Mouse (Mus musculus) CH12.LX (cell line): ENCODE results near the gene Kcnj4. TPM values are rescaled to one million over a fixed set of nuclear protein-coding genes. Genes with fewer than 3 reads are reported as not detected.

ENCODE experiments used
- DNase-seq: peaks from one replicate; pipeline ENCODE4 v3.0.0-alpha.2; 2013; ENCODE audit errors: extremely low read depth
- H3K27ac ChIP-seq: 2 replicates; pipeline ENCODE4 v1.5.1; 2012; ENCODE audit warnings: low read depth, mild to moderate bottlenecking, control low read depth, moderate library complexity; ENCODE audit not compliant: insufficient read depth
- H3K27me3 ChIP-seq: replicated peaks from 2 replicates; pipeline ENCODE3; 2012; ENCODE audit warnings: inconsistent platforms
- H3K36me3 ChIP-seq, 2 experiments: replicated peaks in 1 of 2; 2 replicates each; pipeline versions ENCODE3 to v1.6.1; 2012; ENCODE audit warnings: inconsistent platforms in 1 of 2, low read length in 1 of 2, mild to moderate bottlenecking in 1 of 2, mixed read lengths in 1 of 2, moderate library complexity in 1 of 2; ENCODE audit not compliant: control insufficient read depth in 1 of 2, insufficient read depth in 1 of 2
- H3K4me1 ChIP-seq, 2 experiments: 2 replicates each; pipeline ENCODE4 v1.6.1; 2012; ENCODE audit warnings: inconsistent platforms in 1 of 2, moderate library complexity in 1 of 2; ENCODE audit not compliant: insufficient read depth in 2 of 2, control insufficient read depth in 1 of 2
- H3K4me2 ChIP-seq: 2 replicates; pipeline ENCODE4 v1.6.1; 2012; ENCODE audit warnings: low read depth, mild to moderate bottlenecking, control low read depth; ENCODE audit not compliant: poor library complexity, insufficient read depth, severe bottlenecking
- H3K4me3 ChIP-seq, 3 experiments: fragments of 150-350 bp in 1 of 3; sonication (generic) in 1 of 3; replicated peaks in 1 of 3; 2 replicates each; pipeline versions ENCODE3 to v1.5.1; 2011 to 2012; ENCODE audit warnings: low read depth in 2 of 3, low read length in 2 of 3, mild to moderate bottlenecking in 2 of 3, moderate library complexity in 2 of 3, control low read depth in 1 of 3, improper control_type of control experiment in 1 of 3, inconsistent platforms in 1 of 3, mixed read lengths in 1 of 3; ENCODE audit not compliant: poor library complexity in 1 of 3
- H3K79me2 ChIP-seq: replicated peaks from 2 replicates; pipeline ENCODE4 v1.6.1; 2012; ENCODE audit warnings: mild to moderate bottlenecking, moderate library complexity; ENCODE audit not compliant: control insufficient read depth, poor library complexity, insufficient read depth, severe bottlenecking; ENCODE audit errors: extremely low read depth
- H3K9ac ChIP-seq: 2 replicates; pipeline ENCODE4 v1.6.1; 2012; ENCODE audit warnings: low read depth, mild to moderate bottlenecking, control low read depth, moderate library complexity; ENCODE audit not compliant: insufficient read depth
- H3K9me3 ChIP-seq: replicated peaks from 2 replicates; pipeline ENCODE3; 2012; ENCODE audit warnings: low read length, inconsistent platforms, mixed read lengths
- BHLHE40 ChIP-seq: IDR thresholded peaks from 2 replicates; pipeline ENCODE4 v1.6.1; 2011; ENCODE audit warnings: mild to moderate bottlenecking, low read depth, low read length, improper control_type of control experiment
- EP300 ChIP-seq: IDR thresholded peaks from 2 replicates; pipeline ENCODE4 v1.6.1; 2011; ENCODE audit warnings: low read length, improper control_type of control experiment
- GABPA ChIP-seq: IDR thresholded peaks from 2 replicates; pipeline ENCODE4 v1.6.1; 2012; ENCODE audit warnings: low read depth, low read length, improper control_type of control experiment, inconsistent platforms; ENCODE audit not compliant: insufficient replicate concordance
- HCFC1 ChIP-seq: IDR thresholded peaks from 2 replicates; pipeline ENCODE4 v1.6.1; 2012; ENCODE audit warnings: low read depth, mild to moderate bottlenecking, inconsistent platforms, low read length, improper control_type of control experiment
- IRF4 ChIP-seq: IDR thresholded peaks from 2 replicates; pipeline ENCODE4 v1.6.1; 2014; ENCODE audit warnings: low read depth, mild to moderate bottlenecking, inconsistent platforms, low read length, improper control_type of control experiment
- MAFK ChIP-seq: IDR thresholded peaks from 2 replicates; pipeline ENCODE4 v1.6.1; 2011; ENCODE audit warnings: low read length, improper control_type of control experiment; ENCODE audit not compliant: insufficient replicate concordance
- MAX ChIP-seq: IDR thresholded peaks from 2 replicates; pipeline ENCODE4 v1.6.1; 2011; ENCODE audit warnings: low read length, improper control_type of control experiment
- MAZ ChIP-seq: IDR thresholded peaks from 2 replicates; pipeline ENCODE4 v1.6.1; 2012; ENCODE audit warnings: low read depth, mild to moderate bottlenecking, inconsistent platforms, low read length, improper control_type of control experiment, moderate library complexity
- NELFE ChIP-seq: IDR thresholded peaks from 2 replicates; pipeline ENCODE4 v1.6.1; 2011; ENCODE audit warnings: low read depth, low read length, improper control_type of control experiment
- PAX5 ChIP-seq: IDR thresholded peaks from 2 replicates; pipeline ENCODE4 v1.6.1; 2012; ENCODE audit warnings: low read length, inconsistent platforms, mixed read lengths
- POLR2AphosphoS2 ChIP-seq: IDR thresholded peaks from 2 replicates; pipeline ENCODE4 v1.6.1; 2011; ENCODE audit warnings: low read depth, low read length, improper control_type of control experiment
- RAD21 ChIP-seq: IDR thresholded peaks from 2 replicates; pipeline ENCODE4 v1.6.1; 2011; ENCODE audit warnings: low read depth, mild to moderate bottlenecking, low read length, improper control_type of control experiment, moderate library complexity
- SIN3A ChIP-seq: IDR thresholded peaks from 2 replicates; pipeline ENCODE4 v1.6.1; 2012; ENCODE audit warnings: low read length, improper control_type of control experiment, inconsistent platforms
- SMC3 ChIP-seq: IDR thresholded peaks from 2 replicates; pipeline ENCODE4 v1.6.1; 2011; ENCODE audit warnings: low read depth, low read length, improper control_type of control experiment
- USF1 ChIP-seq: IDR thresholded peaks from 2 replicates; pipeline ENCODE4 v1.6.1; 2014; ENCODE audit warnings: low read depth, mild to moderate bottlenecking, inconsistent platforms, low read length, improper control_type of control experiment
- USF2 ChIP-seq: conservative IDR thresholded peaks from 2 replicates; pipeline ENCODE4 v1.6.1; 2011; ENCODE audit warnings: low read depth, low read length, improper control_type of control experiment
- ZC3H11A ChIP-seq: IDR thresholded peaks from 2 replicates; pipeline ENCODE4 v1.6.1; 2012; ENCODE audit warnings: low read depth, mild to moderate bottlenecking, inconsistent platforms, low read length, improper control_type of control experiment
- ZMIZ1 ChIP-seq: IDR thresholded peaks from 2 replicates; pipeline ENCODE4 v1.6.1; 2012; ENCODE audit warnings: low read depth, mild to moderate bottlenecking, inconsistent platforms, low read length, improper control_type of control experiment
- ZNF384 ChIP-seq: IDR thresholded peaks from 2 replicates; pipeline ENCODE4 v1.6.1; 2012; ENCODE audit warnings: low read depth, low read length, improper control_type of control experiment, inconsistent platforms
- dilution Hi-C: fragments of 300-500 bp; cut with MboI; formaldehyde crosslinking; loops from 2 replicates; pipeline ENCODE4 v1.14.3; 2020; ENCODE audit warnings: low sequenced_read_pairs; ENCODE audit not compliant: extremely low pct_unique_long_range_greater_than_20kb, extremely low pct_ligation_motif_present
- in situ Hi-C: fragments of 300-500 bp; cut with MboI; formaldehyde crosslinking; loops from 3 replicates; pipeline ENCODE4 v1.14.3; 2019; ENCODE audit warnings: low sequenced_read_pairs, low pct_ligation_motif_present, low pct_unique_long_range_greater_than_20kb, mixed read lengths
- polyA plus RNA-seq: library from polyadenylated mRNA; unstranded; fragments of >175 nt; gene quantifications from 2 replicates; pipeline ENCODE4 v1.2.1, GENCODE M21; 2012; ENCODE audit warnings: low read depth; ENCODE audit not compliant: insufficient read length
- total RNA-seq, 2 experiments: library from RNA; depleted of rRNA; stranded (reverse); fragments of 300-350 nt in 1 of 2; fragments of >200 nt in 1 of 2; gene quantifications; 2 replicates each; pipeline ENCODE4 v1.2.3; 2012 to 2014

Kcnj4 gene
- total and polyA plus RNA-seq, 3 experiments, result not detected

DNA sequence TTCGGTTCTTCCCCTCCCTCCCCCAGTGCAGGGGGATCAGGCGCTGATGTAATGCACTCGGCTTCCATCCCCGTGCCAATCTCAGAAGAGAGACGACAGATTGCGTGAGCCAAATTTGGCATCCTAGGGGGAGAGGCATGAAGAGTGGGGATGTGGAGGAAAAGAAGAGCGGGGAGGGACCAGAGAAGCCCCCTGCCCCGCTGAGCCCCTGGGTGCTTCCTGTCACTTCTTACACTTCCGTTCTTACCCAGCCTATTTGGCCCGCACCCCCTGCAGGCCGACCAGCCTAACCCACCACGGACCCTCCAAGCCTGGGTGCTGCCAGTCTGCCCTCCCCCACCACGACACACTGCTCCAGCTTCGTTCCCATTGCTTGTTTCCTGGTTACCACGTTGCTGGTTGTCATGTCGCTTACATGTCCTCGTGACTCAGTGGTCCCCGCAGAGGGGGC lies 2.1 kb downstream of the Kcnj4 start:
- peaks cover 2% of the 10 kb centered on the region for H3K9me3 ChIP-seq
- H3K27ac ChIP-seq, result no peak overlapping the region
- dilution Hi-C loops (no loop called here), in situ Hi-C loops (no loop called here)
- no peak for DNase-seq
- H3K4me2 ChIP-seq, result no peak overlapping the region
- no peak overlapping the region for H3K4me3 ChIP-seq
- peaks cover 89% of the 10 kb centered on the region for H3K27me3 ChIP-seq
- H3K36me3 ChIP-seq, result no peaks in the 10 kb centered on the region
- 0 out of 4 replicates have a peak, but pooled peaks cover 2% of the 10 kb centered on the region in 2 experiments for H3K4me1 ChIP-seq
- no peaks in the 10 kb centered on the region for H3K79me2 ChIP-seq
- no peak for TF ChIP-seq SMC3
- TF ChIP-seq GABPA, result no peak
- TF ChIP-seq USF2, result no peak
- no peak for TF ChIP-seq BHLHE40
- no peak for TF ChIP-seq RAD21
- no peak for TF ChIP-seq ZMIZ1
- no peak for TF ChIP-seq ZNF384
- TF ChIP-seq PAX5, result no peak
- TF ChIP-seq NELFE, result no peak
- no peak for TF ChIP-seq SIN3A
- TF ChIP-seq EP300, result no peak
- TF ChIP-seq MAZ, result no peak
- TF ChIP-seq IRF4, result no peak
- TF ChIP-seq USF1, result no peak
- no peak for TF ChIP-seq MAFK
- no peak for TF ChIP-seq ZC3H11A
- no peak for TF ChIP-seq MAX
- H3K9ac ChIP-seq, result no peak overlapping the region

DNA sequence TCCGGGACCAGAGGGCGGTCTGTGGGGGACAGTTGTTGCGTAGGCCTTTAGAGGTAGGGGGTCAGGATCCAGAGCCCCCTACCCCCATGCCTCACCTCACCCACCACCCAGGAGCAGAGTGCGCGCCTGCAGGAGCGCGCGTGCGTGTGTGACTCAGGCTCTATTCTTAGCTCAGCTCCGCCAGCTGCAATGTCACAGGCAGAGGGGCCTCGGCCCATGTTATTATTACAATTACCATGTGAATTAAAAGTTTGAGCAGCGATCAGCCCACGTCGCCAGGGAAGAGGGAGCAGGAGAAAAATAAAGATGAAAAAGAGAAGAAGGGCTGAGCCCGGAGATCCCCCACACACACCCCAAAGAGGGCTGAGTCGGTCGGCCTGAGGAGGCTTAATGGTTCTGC lies 4.9 kb downstream of the Kcnj4 start:
- TF ChIP-seq PAX5 (no peak), SMC3 (no peak), HCFC1 (no peak), POLR2AphosphoS2 (no peak)
- dilution Hi-C loops, result no loop called here
- peaks cover 94% of the 10 kb centered on the region for H3K27me3 ChIP-seq

More for the DNA sequence above, 4.9 kb downstream of the Kcnj4 start:
- H3K9me3 ChIP-seq, result no peaks in the 10 kb centered on the region
- H3K27ac ChIP-seq, result no peak overlapping the region
- H3K4me1 ChIP-seq, result 0 out of 4 replicates have a peak, but pooled peaks cover 2% of the 10 kb centered on the region in 2 experiments
- no peak overlapping the region for H3K4me2 ChIP-seq
- no peak for DNase-seq
- H3K79me2 ChIP-seq, result no peaks in the 10 kb centered on the region
- in situ Hi-C loops, result no loop called here
- H3K36me3 ChIP-seq, result no peaks in the 10 kb centered on the region
- H3K4me3 ChIP-seq, result no peak overlapping the region
- no peak overlapping the region for H3K9ac ChIP-seq
